Mouse (Mus musculus) fibroblast of lung, adult 2 months (primary cell): ENCODE measurements around the gene Skint4.

Source experiments
- DNase-seq: peaks from one replicate; pipeline ENCODE4 v3.0.0-alpha.2; 2011; ENCODE audit warnings: low read depth

The Skint4 gene

DNA sequence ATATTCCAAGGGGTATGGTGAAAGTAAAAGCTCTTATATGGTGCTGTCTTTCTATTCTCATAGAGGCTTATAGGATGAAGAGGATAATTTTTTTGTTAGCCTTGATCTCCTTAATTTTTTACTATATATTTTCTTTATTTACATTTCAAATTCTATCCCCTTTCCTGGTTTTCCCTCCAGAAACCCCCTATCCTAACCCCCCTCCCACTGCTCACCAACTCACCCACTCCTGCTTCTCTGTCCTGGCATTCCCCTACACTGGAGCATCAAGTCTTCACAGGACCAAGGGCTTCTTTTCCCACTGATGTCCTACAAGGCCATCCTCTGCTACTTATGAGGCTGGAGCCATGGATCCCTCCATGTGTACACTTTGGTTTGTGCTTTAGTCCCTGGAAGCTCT is at the start of gene Skint4:
TSS of gene Skint4 (plus strand) at position 301 of the 400 bp plus-strand sequence.
- DNase-seq = no peak
